Mouse (Mus musculus) myocyte (in vitro differentiated cells): Measurements from ENCODE around the gene Gadd45gip1. TPM values are rescaled to one million over a fixed set of nuclear protein-coding genes. Genes with fewer than 3 reads are reported as not detected.
A peak's percentile ranks its signal among the peaks of the same experiment; 100 is the strongest.

Source experiments
- H3K27me3 ChIP-seq: one replicate; pipeline ENCODE4 v1.6.1; 2011; ENCODE audit not compliant: control insufficient read depth, insufficient read depth, insufficient read length
- H3K36me3 ChIP-seq: one replicate; pipeline ENCODE4 v1.6.1; 2011; ENCODE audit not compliant: control insufficient read depth, insufficient read depth
- H3K4me2 ChIP-seq: one replicate; pipeline ENCODE4 v1.6.1; 2011; ENCODE audit warnings: low read depth, control low read depth
- H3K4me3 ChIP-seq: one replicate; pipeline ENCODE4 v1.5.1; 2011; ENCODE audit warnings: mild to moderate bottlenecking, control low read depth, moderate library complexity
- H3K79me2 ChIP-seq: one replicate; pipeline ENCODE4 v1.6.1; 2011; ENCODE audit not compliant: control insufficient read depth, insufficient read depth
- H3ac ChIP-seq: one replicate; pipeline ENCODE4 v1.6.1; 2011; ENCODE audit not compliant: control insufficient read depth, insufficient read length
- CEBPB ChIP-seq: IDR thresholded peaks from 2 replicates; pipeline ENCODE4 v1.6.1; 2011; ENCODE audit warnings: mild to moderate bottlenecking, moderate library complexity; ENCODE audit not compliant: poor library complexity, insufficient read depth, severe bottlenecking
- E2F4 ChIP-seq: IDR thresholded peaks from one replicate; pipeline ENCODE4 v1.6.1; 2011; ENCODE audit warnings: mild to moderate bottlenecking, control low read depth, moderate library complexity; ENCODE audit not compliant: insufficient read depth
- MAX ChIP-seq: IDR thresholded peaks from one replicate; pipeline ENCODE4 v1.6.1; 2011; ENCODE audit warnings: low read depth, mild to moderate bottlenecking, control low read depth
- MYOD1 ChIP-seq, 3 experiments: IDR thresholded peaks; one replicate each; pipeline ENCODE4 v1.6.1; 2011; ENCODE audit warnings: control low read depth in 2 of 3, low read depth in 2 of 3, mild to moderate bottlenecking in 2 of 3, moderate library complexity in 1 of 3; ENCODE audit not compliant: insufficient read length in 2 of 3, control insufficient read depth in 1 of 3
- MYOG ChIP-seq, 3 experiments: IDR thresholded peaks; one replicate each; pipeline ENCODE4 v1.6.1; 2011; ENCODE audit warnings: control low read depth in 2 of 3, low read depth in 2 of 3, mild to moderate bottlenecking in 2 of 3; ENCODE audit not compliant: insufficient read length in 2 of 3, control insufficient read depth in 1 of 3, insufficient read depth in 1 of 3
- POLR2A ChIP-seq: IDR thresholded peaks from one replicate; pipeline ENCODE4 v1.6.1; 2011; ENCODE audit warnings: low read depth, mild to moderate bottlenecking, control low read depth, moderate library complexity; ENCODE audit not compliant: insufficient read length
- POLR2AphosphoS2 ChIP-seq: IDR thresholded peaks from one replicate; pipeline ENCODE4 v1.6.1; 2011; ENCODE audit warnings: low read depth, control low read depth; ENCODE audit not compliant: insufficient read length
- REST ChIP-seq: IDR thresholded peaks from one replicate; pipeline ENCODE4 v1.6.1; 2011; ENCODE audit warnings: mild to moderate bottlenecking, control low read depth, moderate library complexity; ENCODE audit not compliant: insufficient read depth, insufficient read length
- SRF ChIP-seq: IDR thresholded peaks from one replicate; pipeline ENCODE4 v1.6.1; 2011; ENCODE audit warnings: low read depth; ENCODE audit not compliant: control insufficient read depth, insufficient read length
- TCF12 ChIP-seq: IDR thresholded peaks from one replicate; pipeline ENCODE4 v1.6.1; 2011; ENCODE audit warnings: mild to moderate bottlenecking, control low read depth; ENCODE audit not compliant: poor library complexity, insufficient read depth, severe bottlenecking
- TCF3 ChIP-seq: IDR thresholded peaks from one replicate; pipeline ENCODE4 v1.6.1; 2011; ENCODE audit warnings: low read depth, control low read depth; ENCODE audit not compliant: insufficient read length
- USF1 ChIP-seq: IDR thresholded peaks from one replicate; pipeline ENCODE4 v1.6.1; 2011; ENCODE audit warnings: low read depth, mild to moderate bottlenecking, control low read depth, moderate library complexity
- polyA plus RNA-seq: library from polyadenylated mRNA; unstranded; fragments of >200 nt; fragmentation: generic; extraction: Trizol; gene quantifications from one replicate; pipeline ENCODE4 v1.2.1, GENCODE M21; 2012; ENCODE audit warnings: missing spikeins

Gene Gadd45gip1
- polyA plus RNA-seq, 1 experiment: 21.8 TPM

DNA sequence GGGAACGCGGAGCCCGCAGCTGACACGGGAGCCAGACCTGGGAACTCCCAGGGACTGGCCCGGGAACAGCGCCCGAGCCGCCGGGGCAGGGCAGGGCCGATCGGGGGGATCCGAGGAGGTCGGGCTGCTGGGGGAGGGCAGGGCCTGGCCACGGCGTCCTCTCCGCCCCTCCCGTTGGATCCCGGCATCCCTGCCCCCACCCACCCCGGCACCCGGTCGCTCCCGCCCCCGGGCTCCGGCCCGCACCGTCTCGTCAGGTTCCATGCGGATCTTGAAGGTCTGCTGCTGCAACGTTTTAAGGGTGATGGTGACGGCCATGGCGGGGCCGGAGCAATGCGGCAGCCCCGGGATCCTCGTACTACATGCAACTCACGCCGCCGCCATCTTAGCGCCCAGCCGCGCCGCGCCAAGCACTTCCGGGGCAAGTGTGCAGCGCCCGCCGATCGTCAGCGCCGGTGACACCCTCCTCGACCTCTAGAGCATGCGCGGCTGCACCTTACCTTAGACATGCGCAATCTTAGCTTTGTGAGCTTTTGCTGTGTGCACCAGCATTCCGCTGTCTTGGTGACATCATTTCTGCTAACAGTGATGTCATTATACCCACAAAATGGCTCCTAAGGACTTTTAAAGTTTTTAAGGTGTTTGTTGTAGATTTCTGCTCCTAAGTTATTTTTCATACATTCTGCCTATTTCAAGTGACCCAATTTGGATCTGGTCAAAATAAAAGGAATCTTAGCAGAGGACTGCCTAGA lies 9.1 kb downstream of the Gadd45gip1 start, which contains the start of gene Rad23a:
TSS of gene Rad23a (minus strand) at position 418 of the 752 bp plus-strand sequence.
- Histone ChIP-seq H3K4me3 (peak within 1 kb of the TSS; percentile 70), H3K4me2 (peak within 1 kb of the TSS; percentile 89), H3ac (peak within 1 kb of the TSS; percentile 74), H3K79me2 (peaks cover 20% of the 10 kb centered on the region), H3K27me3 (no peaks in the 10 kb centered on the region), H3K36me3 (peaks cover 57% of the 10 kb centered on the region)
- no peak for TF ChIP-seq TCF12
- no peak for TF ChIP-seq USF1
- peak in 2 of 3 experiments; percentile 62 to 63 for TF ChIP-seq MYOG (IDR thresholded peaks at IDR 0.05; ENCODE audit: control insufficient read depth in 1 of 3, insufficient read depth in 1 of 3, insufficient read length in 2 of 3, low read depth in 2 of 3)
- peak in 1 of 3 experiments; percentile 28 for TF ChIP-seq MYOD1 (IDR thresholded peaks at IDR 0.05; ENCODE audit: control insufficient read depth in 1 of 3, insufficient read length in 2 of 3, low read depth in 2 of 3)
- no peak for TF ChIP-seq REST
- peak; percentile 94 for TF ChIP-seq POLR2A
- peak; percentile 99 for TF ChIP-seq POLR2AphosphoS2
- TF ChIP-seq E2F4: peak; percentile 23

DNA sequence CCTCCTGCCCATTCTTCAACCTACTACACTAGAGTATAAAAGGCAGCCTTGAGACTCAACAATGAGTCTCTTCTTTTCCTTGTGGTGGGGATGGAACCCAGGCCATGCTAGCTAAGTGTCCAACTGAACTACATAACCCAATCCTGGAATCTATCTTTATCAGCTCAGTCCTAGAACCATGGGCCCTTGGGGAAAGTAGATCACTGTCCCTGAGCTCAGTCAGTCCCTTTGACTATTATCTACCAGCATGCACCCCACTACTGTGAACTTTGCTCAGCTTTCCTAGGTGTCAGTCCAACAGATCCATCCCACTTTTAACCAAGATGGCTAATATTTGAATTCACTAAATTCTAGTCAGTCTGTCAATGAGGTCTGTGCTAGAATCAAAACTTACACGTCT lies 10.2 kb downstream of the Gadd45gip1 start:
- no peaks in the 10 kb centered on the region for H3K27me3 ChIP-seq
- H3ac ChIP-seq: no peak overlapping the region
- no peak for TF ChIP-seq E2F4
- TF ChIP-seq USF1: no peak
- no peak for TF ChIP-seq MYOD1 (IDR thresholded peaks at IDR 0.05; ENCODE audit: control insufficient read depth in 1 of 3, insufficient read length in 2 of 3, low read depth in 2 of 3)
- H3K79me2 ChIP-seq: peaks cover 30% of the 10 kb centered on the region
- peaks cover 54% of the 10 kb centered on the region for H3K36me3 ChIP-seq
- H3K4me3 ChIP-seq: no peak overlapping the region
- H3K4me2 ChIP-seq: no peak overlapping the region

DNA sequence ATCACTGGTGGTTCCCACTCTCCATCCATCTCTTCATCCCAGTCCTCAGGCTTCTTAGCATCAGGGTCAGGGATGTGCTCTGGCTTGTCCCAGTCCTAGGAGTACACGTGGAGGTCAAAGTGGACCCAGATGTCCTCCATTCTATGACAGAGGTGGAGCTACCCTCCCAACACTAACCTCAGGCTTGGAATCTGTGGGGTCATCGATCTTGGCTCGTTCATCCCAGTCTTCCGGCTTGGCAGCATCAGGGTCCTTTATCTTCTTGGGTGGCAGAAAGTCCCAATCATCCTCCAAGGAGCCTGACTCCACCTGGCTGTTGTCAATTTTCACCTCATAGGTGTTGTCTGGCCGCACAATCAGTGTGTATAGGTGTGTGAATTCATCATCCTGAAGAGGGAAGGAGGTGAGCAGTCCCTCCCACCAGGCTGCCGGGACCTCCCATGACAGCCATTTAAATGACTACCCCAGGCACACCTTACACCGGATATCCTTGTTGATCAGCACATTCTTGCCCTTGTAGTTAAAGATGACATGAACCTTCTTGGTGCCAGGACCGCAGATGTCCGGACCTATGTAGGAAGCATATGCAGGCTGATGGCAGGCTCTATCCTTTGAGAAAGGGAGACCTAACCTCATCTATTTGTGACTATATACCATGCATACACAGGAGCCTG lies 13.2 kb downstream of the Gadd45gip1 start:
- TF ChIP-seq MYOD1 (IDR thresholded peaks at IDR 0.05; ENCODE audit: control insufficient read depth in 1 of 3, insufficient read length in 2 of 3, low read depth in 2 of 3) (no peak), E2F4 (no peak), POLR2AphosphoS2 (no peak), USF1 (no peak), TCF12 (no peak), POLR2A (no peak), CEBPB (no peak), SRF (no peak), REST (no peak), TCF3 (no peak), MYOG (IDR thresholded peaks at IDR 0.05; ENCODE audit: control insufficient read depth in 1 of 3, insufficient read depth in 1 of 3, insufficient read length in 2 of 3, low read depth in 2 of 3) (no peak), MAX (no peak)
- Histone ChIP-seq H3ac (no peak overlapping the region), H3K4me3 (no peak overlapping the region), H3K27me3 (no peaks in the 10 kb centered on the region), H3K79me2 (peaks cover 22% of the 10 kb centered on the region), H3K36me3 (peaks cover 40% of the 10 kb centered on the region), H3K4me2 (peak overlapping the region; percentile 81)

DNA sequence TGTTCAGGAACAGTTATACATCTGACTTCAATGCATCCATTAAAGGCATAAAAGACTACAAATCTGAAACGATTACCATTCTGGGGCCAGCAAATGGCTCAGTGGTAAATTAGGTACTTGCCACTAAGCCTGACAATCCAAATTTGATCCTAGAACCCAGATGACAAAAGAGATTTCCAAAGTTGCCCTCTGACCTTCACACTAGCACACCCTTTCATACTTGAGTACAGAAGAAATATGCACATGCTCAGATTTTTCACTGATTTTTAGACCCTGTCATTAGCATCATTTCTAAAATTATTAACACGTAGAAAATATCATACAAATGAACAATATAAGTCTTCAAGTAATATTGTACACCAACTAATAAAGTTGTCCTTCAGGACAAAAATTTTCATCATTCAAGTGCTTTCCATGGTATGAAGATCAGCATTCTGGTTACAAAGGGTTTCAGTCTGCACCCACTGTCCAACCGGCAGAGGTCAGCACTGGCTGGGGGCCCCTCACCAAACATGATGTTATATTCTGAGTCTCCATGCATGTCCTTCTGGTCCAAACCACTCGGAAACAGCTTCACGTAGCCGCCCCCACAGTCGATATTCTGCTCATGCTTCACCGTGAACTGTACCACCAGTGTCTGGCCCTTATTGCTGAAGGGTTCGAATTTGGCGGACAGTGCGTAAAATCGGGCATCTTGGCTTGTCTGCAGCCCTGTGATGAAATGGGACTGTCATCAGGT lies 14.2 kb downstream of the Gadd45gip1 start:
- Histone ChIP-seq H3K36me3 (peaks cover 40% of the 10 kb centered on the region), H3ac (peak overlapping the region; percentile 51), H3K4me2 (peak overlapping the region; percentile 81), H3K79me2 (peaks cover 15% of the 10 kb centered on the region), H3K27me3 (no peaks in the 10 kb centered on the region), H3K4me3 (peak overlapping the region; percentile 98)
- no peak for TF ChIP-seq MYOD1 (IDR thresholded peaks at IDR 0.05; ENCODE audit: control insufficient read depth in 1 of 3, insufficient read length in 2 of 3, low read depth in 2 of 3)
- TF ChIP-seq POLR2A: no peak
- no peak for TF ChIP-seq REST
- TF ChIP-seq TCF3: no peak
- no peak for TF ChIP-seq MYOG (IDR thresholded peaks at IDR 0.05; ENCODE audit: control insufficient read depth in 1 of 3, insufficient read depth in 1 of 3, insufficient read length in 2 of 3, low read depth in 2 of 3)
- no peak for TF ChIP-seq CEBPB
- no peak for TF ChIP-seq USF1
- no peak for TF ChIP-seq E2F4
- TF ChIP-seq POLR2AphosphoS2: no peak
- no peak for TF ChIP-seq MAX
- no peak for TF ChIP-seq TCF12
- no peak for TF ChIP-seq SRF
